Mouse (Mus musculus) adrenal gland, adult (tissue): ENCODE measurements around the gene Gnb5.

Experiments
- DNase-seq, 2 experiments: peaks; one replicate each; pipeline ENCODE4 v3.0.0; 2022 to 2023; ENCODE audit warnings: low spot score in 1 of 2; ENCODE audit not compliant: inconsistent age in 2 of 2

The Gnb5 gene

DNA sequence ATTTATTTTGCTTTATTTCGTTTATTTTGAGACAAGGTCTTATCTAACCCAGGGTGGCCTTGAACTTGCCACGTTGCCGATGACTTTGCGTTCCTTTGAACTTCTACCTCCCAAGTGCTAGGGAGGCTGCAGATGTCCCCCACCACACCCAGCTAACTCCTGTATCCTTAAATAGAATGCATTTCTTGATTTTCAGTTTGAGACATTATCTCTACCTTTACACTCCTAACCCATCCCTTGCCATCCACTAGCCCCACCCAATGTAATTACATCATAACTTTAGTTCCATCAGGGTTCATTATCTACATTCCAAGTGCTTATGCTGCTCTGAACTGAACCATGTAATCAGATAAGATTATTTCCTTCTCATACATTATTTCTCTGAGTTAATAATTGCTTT lies 49.7 kb downstream of the Gnb5 start:
- no peak for DNase-seq

- no peak for DNase-seq
Observed at GRCm38 (mm10) chr9:75357087-75357654, 51.1 kb downstream of the Gnb5 start.

GRCm38 (mm10) chr9:75361699-75362098 lies 55.6 kb downstream of the Gnb5 start:
- peak; percentile 68 to 91 for DNase-seq

- DNase-seq, result no peak
Observed at GRCm38 (mm10) chr9:75362201-75362600, 56.1 kb downstream of the Gnb5 start.

- DNase-seq, result peak; percentile 78 to 84
Observed at GRCm38 (mm10) chr9:75363001-75363400, 56.9 kb downstream of the Gnb5 start.

- peak in 1 of 2 experiments; percentile 22 for DNase-seq
Observed at GRCm38 (mm10) chr9:75363702-75364101, 57.6 kb downstream of the Gnb5 start.

DNA sequence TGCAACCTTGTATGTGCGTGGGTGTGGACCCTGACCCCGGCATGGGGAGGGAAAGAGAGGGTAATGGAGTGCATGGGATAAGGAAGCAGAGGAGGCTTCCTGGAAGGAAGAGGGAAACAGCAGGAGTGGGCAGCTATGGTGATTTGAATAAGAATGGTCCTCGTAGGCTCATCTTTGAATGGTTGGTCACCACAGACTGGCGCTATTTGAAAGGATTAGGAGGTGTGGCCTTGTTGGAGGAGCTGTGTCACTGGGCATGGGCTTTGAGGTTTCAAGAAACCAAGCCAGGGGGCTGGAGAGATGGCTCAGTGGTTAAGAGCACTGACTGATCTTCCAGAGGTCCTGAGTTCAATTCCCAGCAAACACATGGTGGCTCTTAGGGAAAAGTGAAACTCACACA lies 59.1 kb downstream of the Gnb5 start:
- DNase-seq, result no peak

DNA sequence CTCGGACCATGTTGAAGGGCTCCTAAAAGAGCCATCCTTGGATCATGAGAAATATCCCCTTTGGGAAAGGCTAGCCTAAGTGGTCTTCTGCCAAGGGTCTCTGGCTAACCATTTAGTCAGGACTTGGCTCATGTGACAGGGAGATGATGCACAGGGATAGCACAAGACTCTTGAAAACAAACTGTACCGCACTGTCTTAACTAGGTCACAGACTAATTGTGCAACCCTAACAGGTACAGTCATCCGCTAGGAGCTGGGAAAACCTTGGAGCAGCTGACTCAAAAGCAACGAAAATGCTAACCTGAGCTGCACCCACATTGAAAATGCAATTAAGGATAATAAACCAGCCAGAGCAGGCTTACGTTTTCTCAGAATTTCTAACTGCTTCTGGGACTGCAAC lies 60.1 kb downstream of the Gnb5 start:
- DNase-seq, result peak; percentile 65 to 81

DNA sequence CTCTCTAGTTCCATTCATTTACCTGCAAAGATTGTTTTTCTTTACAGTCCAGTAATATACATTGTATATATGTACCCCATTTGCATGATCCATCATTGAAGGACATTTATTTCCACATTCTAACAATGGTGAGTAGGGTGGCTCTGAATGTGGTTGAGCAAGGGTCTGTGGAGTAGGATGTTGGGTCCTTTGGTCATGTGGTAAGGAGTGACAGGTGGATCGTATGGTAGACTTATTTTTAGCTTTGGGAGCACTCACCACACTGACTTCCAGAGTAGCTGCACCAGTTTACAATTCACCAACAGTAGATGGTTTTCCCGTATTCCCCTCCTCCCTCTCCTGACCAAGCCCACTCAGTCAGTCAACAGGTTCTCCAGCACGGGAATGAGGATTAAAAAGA lies 62.7 kb downstream of the Gnb5 start:
- no peak for DNase-seq

- DNase-seq, result no peak
Observed at GRCm38 (mm10) chr9:75375606-75376005, 69.5 kb downstream of the Gnb5 start.

GRCm38 (mm10) chr9:75376428-75376827 lies 70.3 kb downstream of the Gnb5 start:
- DNase-seq, result no peak

GRCm38 (mm10) chr9:75378774-75379173 lies 72.7 kb downstream of the Gnb5 start:
- DNase-seq, result no peak

- DNase-seq, result no peak
Observed at GRCm38 (mm10) chr9:75382825-75383224, 76.7 kb downstream of the Gnb5 start.

- no peak for DNase-seq
Observed at GRCm38 (mm10) chr9:75383785-75384184, 77.7 kb downstream of the Gnb5 start.

DNA sequence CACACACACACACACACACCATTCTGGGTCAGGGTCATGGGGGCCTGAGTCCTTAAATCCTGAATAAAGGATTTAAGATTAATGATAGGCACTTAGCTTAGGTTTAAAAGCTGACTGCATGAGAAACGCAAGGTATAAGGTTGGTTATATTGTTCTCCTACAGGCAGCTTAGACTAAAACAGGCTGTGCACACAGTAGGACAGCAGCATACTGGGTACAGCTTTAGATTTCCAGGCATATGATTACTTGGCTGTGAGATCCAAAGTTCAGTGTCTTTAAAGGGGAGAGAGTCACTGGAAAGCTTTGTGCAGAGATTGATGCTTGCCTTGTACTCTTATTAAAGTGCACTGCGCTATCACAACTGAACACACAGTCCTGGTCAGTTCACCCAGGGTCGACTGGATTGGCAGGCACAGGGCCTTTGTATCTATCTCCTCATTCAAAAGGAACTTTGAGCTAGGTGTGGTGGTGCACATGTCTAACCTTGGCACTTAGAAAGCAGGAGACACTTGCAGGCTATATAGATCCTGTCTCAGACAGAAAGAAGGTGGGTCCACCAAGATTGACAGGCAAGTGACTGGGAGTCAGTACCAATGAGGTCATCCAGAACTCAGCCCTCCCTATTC lies 78.4 kb downstream of the Gnb5 start:
- no peak for DNase-seq

GRCm38 (mm10) chr9:75385218-75385974 lies 79.3 kb downstream of the Gnb5 start:
- peak in 1 of 2 experiments; percentile 51 for DNase-seq

DNA sequence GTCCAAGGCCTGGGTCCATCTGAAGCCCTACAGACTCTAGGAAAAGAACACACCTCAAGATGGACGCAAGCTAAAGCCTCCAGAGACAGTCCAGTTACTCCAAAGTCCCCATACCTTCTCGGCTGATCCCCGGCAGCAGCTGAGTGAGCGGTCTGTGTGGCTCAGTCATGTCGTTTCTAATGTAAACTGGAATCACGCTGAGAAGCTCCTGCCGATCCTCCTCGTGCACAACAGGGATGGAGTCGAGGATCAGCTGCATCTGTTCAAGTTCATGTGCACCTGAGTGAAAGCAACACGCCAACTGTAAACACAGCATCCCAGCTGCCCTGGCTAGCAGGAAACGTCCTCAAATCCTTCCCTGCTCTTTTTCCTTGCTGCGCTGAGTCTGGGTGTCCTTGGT lies 87.2 kb downstream of the Gnb5 start:
- no peak for DNase-seq
